Mouse (Mus musculus) forelimb bud, embryonic 11.5 days (tissue): ENCODE measurements around the gene Trim62.
A peak's percentile ranks its signal among the peaks of the same experiment; 100 is the strongest.

Experiments used
- DNase-seq: peaks from one replicate; pipeline ENCODE4 v3.0.0-alpha.2; 2012; ENCODE audit warnings: low read depth, low spot score

Trim62 gene

DNA sequence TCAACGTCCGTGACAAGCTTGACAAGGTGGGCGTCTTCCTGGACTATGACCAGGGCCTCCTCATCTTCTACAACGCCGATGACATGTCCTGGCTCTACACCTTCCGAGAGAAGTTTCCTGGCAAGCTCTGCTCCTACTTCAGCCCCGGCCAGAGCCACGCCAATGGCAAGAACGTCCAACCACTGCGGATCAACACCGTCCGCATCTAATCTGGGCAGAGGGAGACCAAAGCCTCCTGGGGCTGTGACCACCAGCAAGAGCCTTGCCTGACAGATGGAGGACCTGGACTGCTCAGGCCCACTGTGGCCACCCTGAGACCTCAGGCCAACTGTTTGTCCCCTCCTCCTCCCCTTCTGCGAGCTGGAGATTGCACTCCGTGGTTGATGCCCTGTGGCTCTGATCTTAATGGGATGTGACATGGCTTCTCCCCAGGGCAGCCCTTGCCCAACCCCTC, 26.0 kb downstream of the Trim62 start:
- DNase-seq = no peak

DNA sequence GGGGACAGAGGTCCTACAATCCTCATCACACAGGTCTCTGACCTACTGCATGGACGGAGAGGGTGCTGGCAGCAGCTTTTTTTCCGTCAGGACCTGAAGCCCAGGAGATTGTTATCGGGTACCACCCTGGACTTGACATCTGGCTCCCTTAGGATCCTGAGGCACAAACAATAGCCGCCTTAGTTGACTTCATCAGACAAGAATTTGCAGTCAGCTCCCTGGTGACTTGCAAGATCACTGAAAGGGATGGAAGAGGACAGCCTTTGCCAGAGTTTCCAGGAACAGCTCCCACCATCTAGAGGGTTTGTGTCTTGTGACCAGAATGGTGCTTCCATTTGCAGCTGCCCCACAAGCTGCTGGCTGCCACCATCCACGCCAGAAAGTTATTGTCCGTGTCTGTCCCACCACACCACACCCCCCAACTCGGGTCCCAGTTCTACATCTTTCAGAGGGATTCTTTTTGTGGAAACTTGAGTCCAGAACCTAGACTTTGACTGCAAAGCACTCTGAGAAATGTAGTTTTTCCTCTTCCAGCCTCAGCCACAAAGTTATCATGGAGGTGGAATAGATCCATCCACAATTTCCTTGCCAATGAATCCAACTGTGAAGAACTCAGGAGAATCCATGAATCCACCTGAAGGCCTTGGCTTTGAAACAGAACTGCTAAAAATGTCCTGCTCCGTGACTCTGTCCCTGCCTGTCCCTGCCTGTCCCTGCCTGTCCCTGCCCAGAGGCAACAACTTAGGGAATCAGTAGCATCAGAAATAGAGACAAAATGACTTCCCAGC, 27.1 kb downstream of the Trim62 start:
- DNase-seq = no peak

- DNase-seq = no peak
These were observed 28.7 kb downstream of the Trim62 start for GRCm38 (mm10) chr4:128912085-128912484.

DNA sequence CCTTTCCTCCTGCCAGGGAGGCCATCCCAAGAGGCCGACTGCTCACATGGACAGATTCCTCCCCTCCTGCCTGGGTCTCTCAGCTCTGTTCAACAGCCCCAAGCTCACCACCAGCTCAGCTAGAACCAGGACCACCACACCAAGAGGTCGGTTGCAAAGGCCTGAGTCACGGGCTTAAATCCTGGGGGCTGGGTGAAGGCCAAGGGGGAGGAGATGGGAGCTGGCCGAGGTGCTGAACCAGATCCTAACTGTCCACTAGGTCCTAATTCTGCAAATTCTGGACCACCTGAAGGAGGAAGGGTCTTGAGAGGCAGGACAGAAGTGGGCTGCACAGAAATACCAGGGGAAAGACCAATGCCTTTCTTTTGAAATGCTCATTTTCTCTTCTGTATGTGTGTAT, 30.4 kb downstream of the Trim62 start:
- DNase-seq = peak; percentile 75

DNA sequence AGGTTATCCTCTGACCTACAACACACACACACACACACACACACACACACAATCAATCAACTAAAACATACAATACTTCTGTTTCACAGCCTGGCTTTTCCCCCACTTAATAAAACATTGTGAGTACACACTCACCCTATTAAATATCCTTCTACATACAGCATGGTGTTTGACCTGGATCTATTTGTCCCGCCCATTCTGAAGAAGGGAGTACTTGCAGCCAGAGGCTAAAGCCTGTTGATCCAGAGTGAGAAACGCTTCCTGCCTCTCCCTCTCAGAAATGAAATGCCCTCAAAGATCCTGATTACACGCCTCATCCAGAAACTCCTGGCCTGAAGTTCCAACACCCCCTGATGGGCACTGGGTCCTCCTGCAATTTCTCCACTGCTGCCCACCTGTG, 33.7 kb downstream of the Trim62 start:
- DNase-seq = no peak

- DNase-seq = no peak
These were observed 34.4 kb downstream of the Trim62 start for GRCm38 (mm10) chr4:128917756-128918155.

GRCm38 (mm10) chr4:128918187-128918586, 34.8 kb downstream of the Trim62 start:
- no peak for DNase-seq

DNA sequence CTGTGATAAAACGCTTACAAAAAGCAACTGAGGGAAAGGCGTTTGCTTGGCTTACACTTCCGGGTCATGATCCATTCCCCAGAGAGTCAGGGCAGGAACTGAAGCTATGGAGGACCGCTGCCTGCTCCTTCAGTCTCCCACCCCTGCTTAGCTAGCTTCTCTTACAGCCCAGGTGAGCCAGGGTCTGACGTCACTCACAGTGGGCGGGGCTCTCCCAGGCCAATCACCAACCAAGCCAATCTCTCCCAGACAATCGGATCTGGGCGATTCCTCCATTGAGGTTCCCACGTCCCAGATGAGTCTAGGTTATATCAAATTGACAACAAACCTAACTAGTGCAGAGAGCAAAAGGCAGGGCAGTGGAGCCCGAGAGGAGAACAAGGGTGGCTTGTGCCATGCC, 35.7 kb downstream of the Trim62 start:
- no peak for DNase-seq

- no peak for DNase-seq
These were observed 40.2 kb downstream of the Trim62 start for GRCm38 (mm10) chr4:128923603-128924002.

GRCm38 (mm10) chr4:128924841-128925606, 41.6 kb downstream of the Trim62 start:
- peak; percentile 88 for DNase-seq

DNA sequence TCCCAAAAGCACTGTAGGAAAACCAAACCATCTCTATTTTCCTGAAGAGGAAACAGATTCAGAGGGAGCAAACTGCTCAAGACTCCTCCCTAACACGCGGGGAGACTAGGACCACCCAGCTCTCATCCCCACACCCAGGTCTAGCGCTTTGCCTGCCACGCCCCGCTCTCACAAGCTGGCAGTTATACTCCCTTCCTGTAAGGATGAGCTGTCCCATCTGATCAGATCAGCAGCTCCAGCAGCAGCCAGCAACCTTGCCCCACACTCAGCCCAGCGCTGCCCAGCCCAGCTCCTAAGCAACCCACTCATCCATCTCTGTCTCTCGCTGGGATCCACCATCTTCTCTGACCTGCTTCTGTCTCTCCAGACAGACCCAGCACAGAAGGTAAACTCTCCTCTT, 49.4 kb downstream of the Trim62 start:
- DNase-seq = no peak

- no peak for DNase-seq
These were observed 52.2 kb downstream of the Trim62 start for GRCm38 (mm10) chr4:128935595-128935994.

GRCm38 (mm10) chr4:128942346-128942745, 59.0 kb downstream of the Trim62 start:
- no peak for DNase-seq

DNA sequence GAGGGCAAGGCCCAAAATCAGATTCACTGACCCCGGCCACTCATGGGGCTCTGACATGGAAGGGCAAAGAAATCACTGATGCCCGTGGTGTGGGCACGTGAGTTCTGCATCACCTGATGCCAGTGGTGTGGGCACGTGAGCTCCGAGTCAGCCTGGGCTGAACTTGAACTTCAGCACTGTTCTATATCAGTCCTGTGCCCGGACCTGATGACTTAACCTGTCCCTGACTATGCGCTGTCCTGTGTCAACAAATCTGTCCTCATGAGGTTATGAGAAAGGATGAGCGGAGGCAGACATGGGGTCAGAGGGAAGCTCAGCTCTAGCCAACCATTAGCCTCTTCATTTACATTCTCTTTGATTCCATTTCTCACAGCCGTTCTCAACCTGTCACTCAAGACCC, 63.4 kb downstream of the Trim62 start:
- no peak for DNase-seq

DNA sequence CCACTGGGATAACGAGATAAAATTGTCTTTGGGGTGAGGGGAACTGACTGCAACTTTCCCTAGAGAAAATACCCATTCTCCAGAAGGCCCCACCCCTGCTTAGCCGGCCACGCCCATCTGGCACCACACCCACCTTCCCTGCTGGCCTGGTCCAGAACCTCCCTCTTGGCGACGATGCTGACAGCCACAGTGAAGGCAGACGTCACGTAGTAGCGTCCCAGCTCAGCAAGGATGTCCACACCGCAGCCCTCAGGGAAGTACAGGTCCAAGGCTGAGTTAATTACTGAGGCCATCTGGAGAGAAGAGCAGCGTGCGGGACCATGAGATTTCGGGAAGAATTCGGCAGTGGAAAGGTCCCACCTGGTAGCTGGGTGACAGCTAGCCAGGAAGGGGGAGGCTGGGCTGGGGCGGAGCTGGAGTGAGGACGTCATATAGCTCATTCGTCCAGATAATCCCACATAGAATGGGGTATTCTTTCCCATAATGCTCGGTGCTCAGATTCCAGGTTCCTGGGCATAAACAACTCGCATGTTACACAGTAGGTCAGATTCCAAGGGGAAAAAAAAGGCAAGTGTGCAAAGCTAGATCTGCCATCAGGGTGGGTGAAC, 64.0 kb downstream of the Trim62 start:
- no peak for DNase-seq

GRCm38 (mm10) chr4:128948137-128948674, 64.8 kb downstream of the Trim62 start:
- peak; percentile 59 for DNase-seq

DNA sequence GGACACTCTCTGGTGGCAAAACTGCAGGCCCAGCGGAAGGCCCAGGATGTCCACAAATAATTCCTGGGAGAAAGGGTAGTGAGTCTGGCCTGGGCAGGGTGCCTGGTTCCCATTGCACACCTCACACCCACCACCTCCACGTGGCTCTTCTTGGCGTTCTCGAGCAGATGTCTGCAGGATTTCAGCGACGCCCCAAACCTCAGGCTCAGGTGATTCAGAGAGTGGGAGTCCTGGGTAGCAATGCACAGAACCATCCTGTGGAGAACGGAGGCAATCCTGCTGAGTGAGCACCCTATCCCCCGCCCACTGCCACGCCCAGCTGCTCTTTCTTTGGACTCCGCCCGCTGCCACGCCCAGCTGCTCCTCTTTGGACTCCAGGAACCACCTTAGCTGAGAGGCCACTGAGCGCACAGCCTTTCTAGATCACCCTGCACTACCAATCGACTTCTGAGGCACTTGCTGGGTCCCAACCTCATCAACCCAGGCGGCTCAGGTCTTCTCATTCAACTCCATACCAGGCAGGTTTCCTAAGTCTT, 66.2 kb downstream of the Trim62 start:
- no peak for DNase-seq

DNA sequence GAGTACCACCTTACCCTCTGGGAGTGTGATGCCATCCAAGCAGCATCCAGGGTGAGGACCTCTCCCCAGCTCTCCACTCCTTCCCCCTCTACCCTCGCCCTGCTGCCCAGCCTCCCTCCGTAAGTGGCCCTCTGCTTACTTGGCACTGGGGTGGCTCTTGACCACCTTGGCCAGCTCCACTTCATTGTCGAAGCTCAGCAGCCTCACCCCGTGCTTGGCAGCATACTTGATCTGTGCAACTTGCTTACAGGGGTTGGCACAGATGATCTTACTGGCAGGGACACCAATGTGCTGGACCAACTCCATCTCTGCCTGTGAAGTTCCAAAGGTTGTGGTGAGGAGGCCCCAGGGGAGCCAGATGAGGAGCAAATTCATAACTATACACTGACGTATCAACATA, 67.1 kb downstream of the Trim62 start:
- no peak for DNase-seq

- DNase-seq = no peak
These were observed 70.5 kb downstream of the Trim62 start for GRCm38 (mm10) chr4:128953851-128954250.

- peak; percentile 56 for DNase-seq
These were observed 74.0 kb downstream of the Trim62 start for GRCm38 (mm10) chr4:128957155-128957911.

- no peak for DNase-seq
These were observed 74.8 kb downstream of the Trim62 start for GRCm38 (mm10) chr4:128958156-128958555.
